Mouse (Mus musculus) regulatory T cell (primary cell): ENCODE data around the gene Tbx3.

Source experiments
- in situ Hi-C: fragments of 300-600 bp; cut with MboI, MseI; formaldehyde crosslinking; loops from one replicate; pipeline ENCODE4 v1.15.1; 2025; ENCODE audit warnings: high pct_unique_total_duplicates

The Tbx3 gene

GRCm38 (mm10) chr5:119679614-119680328, 9.3 kb downstream of the Tbx3 start:
- in situ Hi-C loops, result no loop called here

- in situ Hi-C loops, result no loop called here
These were observed 10.0 kb downstream of the Tbx3 start for GRCm38 (mm10) chr5:119680329-119681010.

GRCm38 (mm10) chr5:119681011-119681832, 10.8 kb downstream of the Tbx3 start:
- in situ Hi-C loops, result no loop called here

- in situ Hi-C loops, result no loop called here
These were observed 11.4 kb downstream of the Tbx3 start for GRCm38 (mm10) chr5:119681833-119682210.

- in situ Hi-C loops, result no loop called here
These were observed 12.4 kb downstream of the Tbx3 start for GRCm38 (mm10) chr5:119682646-119683515.

GRCm38 (mm10) chr5:119683861-119684260, 13.4 kb downstream of the Tbx3 start:
- in situ Hi-C loops, result no loop called here

GRCm38 (mm10) chr5:119684701-119685391, 14.4 kb downstream of the Tbx3 start:
- in situ Hi-C loops, result loop anchor here (5.0 kb wide), 1 partner anchor 803 kb away; no protein-coding TSS in a partner anchor

- in situ Hi-C loops, result loop anchor here (5.0 kb wide), 1 partner anchor 803 kb away; no protein-coding TSS in a partner anchor
These were observed 15.2 kb downstream of the Tbx3 start for GRCm38 (mm10) chr5:119685446-119686198.

- in situ Hi-C loops, result loop anchor here (5.0 kb wide), 1 partner anchor 804 kb away; no protein-coding TSS in a partner anchor
These were observed 15.9 kb downstream of the Tbx3 start for GRCm38 (mm10) chr5:119686199-119686964.

- in situ Hi-C loops, result loop anchor here (5.0 kb wide), 1 partner anchor 805 kb away; no protein-coding TSS in a partner anchor
These were observed 16.8 kb downstream of the Tbx3 start for GRCm38 (mm10) chr5:119687005-119687855.

GRCm38 (mm10) chr5:119687856-119688206, 17.4 kb downstream of the Tbx3 start:
- in situ Hi-C loops, result loop anchor here (5.0 kb wide), 1 partner anchor 806 kb away; no protein-coding TSS in a partner anchor

- in situ Hi-C loops, result loop anchor here (5.0 kb wide), 1 partner anchor 806 kb away; no protein-coding TSS in a partner anchor
These were observed 17.8 kb downstream of the Tbx3 start for GRCm38 (mm10) chr5:119688306-119688705.

- in situ Hi-C loops, result loop anchor here (5.0 kb wide), 1 partner anchor 807 kb away; no protein-coding TSS in a partner anchor
These were observed 18.5 kb downstream of the Tbx3 start for GRCm38 (mm10) chr5:119688914-119689420.

GRCm38 (mm10) chr5:119689501-119689900, 19.0 kb downstream of the Tbx3 start:
- in situ Hi-C loops, result loop anchor here (5.0 kb wide), 1 partner anchor 807 kb away; no protein-coding TSS in a partner anchor

GRCm38 (mm10) chr5:119691075-119691474, 20.6 kb downstream of the Tbx3 start:
- in situ Hi-C loops, result loop anchor here (5.0 kb wide), 1 partner anchor 909 kb away; no protein-coding TSS in a partner anchor

- in situ Hi-C loops, result loop anchor here (5.0 kb wide), 1 partner anchor 910 kb away; no protein-coding TSS in a partner anchor
These were observed 22.0 kb downstream of the Tbx3 start for GRCm38 (mm10) chr5:119692425-119692824.

GRCm38 (mm10) chr5:119694914-119695313, 24.4 kb downstream of the Tbx3 start:
- in situ Hi-C loops, result loop anchor here (5.0 kb wide), 1 partner anchor 913 kb away; no protein-coding TSS in a partner anchor
